Mouse (Mus musculus) adrenal gland, adult (tissue): ENCODE measurements at regions not wholly inside any gene's neighbourhood (a gene's known extent, or its start where the extent isn't known, plus 50 kb on each side); places are given as distances from the start of the nearest gene placed in this dataset.

ENCODE experiments used
- DNase-seq, 2 experiments: peaks; one replicate each; pipeline ENCODE4 v3.0.0; 2022 to 2023; ENCODE audit warnings: low spot score in 1 of 2; ENCODE audit not compliant: inconsistent age in 2 of 2

DNA sequence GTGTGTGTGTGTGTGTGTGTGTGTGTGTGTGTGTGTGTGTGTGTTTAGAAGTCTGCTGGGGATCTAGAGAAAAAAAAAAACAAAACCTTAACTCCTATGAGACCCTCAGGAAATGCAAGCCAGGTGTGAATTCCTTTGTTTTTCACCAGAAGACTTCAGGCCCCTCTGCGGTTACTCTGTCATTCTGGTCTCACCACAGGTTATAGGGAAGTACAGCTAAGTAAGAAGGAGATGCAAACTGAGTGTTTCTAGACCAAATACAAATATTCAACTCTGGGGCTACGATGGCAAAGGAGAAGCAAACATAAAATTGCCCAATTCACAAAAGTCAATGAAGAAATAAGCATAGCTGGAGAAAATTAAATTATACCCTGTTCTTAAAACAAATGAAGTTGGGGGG, 54.9 kb upstream of the Basp1 start:
- no peak for DNase-seq

GRCm38 (mm10) chr15:25469185-25469845, 55.8 kb upstream of the Basp1 start:
- no peak for DNase-seq

- no peak for DNase-seq
Measured at GRCm38 (mm10) chr15:25471331-25471730, 57.8 kb upstream of the Basp1 start.

- DNase-seq = no peak
Measured at GRCm38 (mm10) chr15:25473201-25473710, 59.7 kb upstream of the Basp1 start.

GRCm38 (mm10) chr15:25474096-25474495, 60.5 kb upstream of the Basp1 start:
- peak in 1 of 2 experiments; percentile 32 for DNase-seq

DNA sequence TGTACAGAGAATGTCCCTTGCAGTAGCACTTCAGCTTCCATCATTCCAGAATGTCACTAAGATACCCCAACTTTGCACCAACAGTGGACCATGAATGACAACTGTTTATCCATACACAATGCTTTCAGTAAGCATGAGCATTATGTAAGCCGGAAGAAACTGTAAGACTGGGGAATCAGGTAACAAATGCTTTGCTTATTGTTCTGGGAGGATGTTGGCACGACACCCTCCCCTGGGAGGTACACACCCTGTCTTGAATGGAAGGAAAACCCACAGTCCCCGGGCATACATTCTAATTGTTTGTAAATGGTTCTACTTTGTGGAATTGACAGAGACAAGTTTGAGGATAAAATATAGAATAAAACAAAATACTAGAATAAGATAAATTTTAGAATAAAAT, 69.0 kb upstream of the Basp1 start:
- DNase-seq = no peak

DNA sequence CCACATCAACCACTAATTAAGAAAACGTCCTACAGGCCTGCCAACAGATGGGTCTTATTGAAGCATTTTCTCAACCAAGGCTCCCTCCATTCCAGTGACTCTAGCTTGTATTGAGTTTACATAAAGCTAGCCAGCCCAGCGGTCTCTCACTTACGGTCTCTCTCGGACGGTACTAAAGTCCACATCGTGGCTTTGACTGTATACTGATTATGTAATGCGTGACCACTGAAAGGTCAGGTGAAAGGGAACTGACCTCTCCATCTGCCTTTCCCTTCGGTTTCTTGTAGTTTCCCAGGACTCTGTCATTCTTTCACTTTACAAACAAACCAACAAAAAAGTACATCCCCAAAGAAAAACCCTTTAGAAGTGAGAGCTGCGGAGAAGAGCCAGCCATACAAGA, 71.8 kb upstream of the Basp1 start:
- no peak for DNase-seq

DNA sequence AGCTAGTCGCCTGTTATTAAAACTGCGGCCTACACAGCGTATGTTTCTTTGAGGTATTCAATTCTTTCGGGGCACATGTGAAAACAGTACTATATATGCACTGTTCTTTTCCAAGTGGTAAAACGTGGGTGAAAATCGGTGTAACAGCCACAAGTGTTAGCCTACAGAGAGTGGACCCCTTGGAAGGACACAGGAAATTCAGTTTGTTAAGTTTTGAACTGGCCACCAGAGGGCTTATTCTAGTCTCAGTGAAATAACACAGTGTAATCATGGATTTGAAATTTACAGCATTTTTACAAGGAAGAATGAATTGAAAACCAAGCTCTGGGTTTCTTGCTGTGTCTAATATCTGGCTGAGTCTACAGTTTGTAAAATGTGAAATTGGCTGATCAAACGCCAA, 72.6 kb upstream of the Basp1 start:
- peak in 1 of 2 experiments; percentile 59 for DNase-seq

DNA sequence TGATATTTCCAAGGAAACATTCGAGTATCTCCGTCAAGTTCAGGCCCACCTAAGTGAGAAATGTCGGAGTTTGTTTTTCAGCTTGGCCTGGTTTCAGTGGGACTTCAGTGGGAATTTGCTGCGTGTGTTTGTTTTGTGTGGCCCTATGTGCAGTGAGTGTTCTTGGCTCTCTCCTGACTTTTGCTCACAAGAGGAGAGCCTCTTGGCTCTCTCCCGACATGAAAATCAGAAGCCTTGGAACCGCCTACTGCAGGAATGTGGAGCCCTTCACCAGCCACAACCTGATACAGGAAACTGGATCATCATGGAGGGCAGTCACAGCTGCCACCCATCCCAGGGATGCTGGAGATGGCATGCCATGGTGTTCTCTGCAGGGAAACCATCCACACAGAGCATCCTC, 76.2 kb upstream of the Basp1 start:
- no peak for DNase-seq

- no peak for DNase-seq
Measured at GRCm38 (mm10) chr15:25492161-25492746, 78.7 kb upstream of the Basp1 start.

- DNase-seq = no peak
Measured at GRCm38 (mm10) chr15:25494687-25495299, 81.2 kb upstream of the Basp1 start.

GRCm38 (mm10) chr15:25495926-25496644, 82.5 kb upstream of the Basp1 start:
- DNase-seq = no peak

- no peak for DNase-seq
Measured at GRCm38 (mm10) chr15:25497743-25498142, 84.2 kb upstream of the Basp1 start.

- no peak for DNase-seq
Measured at GRCm38 (mm10) chr15:25498422-25498821, 84.9 kb upstream of the Basp1 start.

DNA sequence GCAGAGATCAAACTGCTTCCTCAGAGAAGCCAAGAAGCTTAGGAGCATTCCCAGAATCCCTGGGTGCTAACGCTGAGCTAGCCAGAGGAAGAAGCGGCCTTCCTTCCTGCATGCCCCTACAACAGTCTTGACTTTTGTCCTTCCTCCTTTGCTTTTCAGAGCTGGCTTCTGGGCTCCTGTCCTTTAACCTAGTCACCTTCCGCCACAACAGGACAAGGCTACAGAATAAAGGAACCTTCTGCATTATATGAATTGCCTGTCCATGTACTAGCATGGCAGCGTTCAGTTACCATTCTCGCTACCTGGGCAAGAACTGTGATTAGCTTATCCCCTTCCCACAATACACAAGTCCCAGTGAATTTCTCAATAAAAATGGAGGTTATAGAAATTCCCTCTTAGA, 88.9 kb upstream of the Basp1 start:
- peak in 1 of 2 experiments; percentile 38 for DNase-seq

DNA sequence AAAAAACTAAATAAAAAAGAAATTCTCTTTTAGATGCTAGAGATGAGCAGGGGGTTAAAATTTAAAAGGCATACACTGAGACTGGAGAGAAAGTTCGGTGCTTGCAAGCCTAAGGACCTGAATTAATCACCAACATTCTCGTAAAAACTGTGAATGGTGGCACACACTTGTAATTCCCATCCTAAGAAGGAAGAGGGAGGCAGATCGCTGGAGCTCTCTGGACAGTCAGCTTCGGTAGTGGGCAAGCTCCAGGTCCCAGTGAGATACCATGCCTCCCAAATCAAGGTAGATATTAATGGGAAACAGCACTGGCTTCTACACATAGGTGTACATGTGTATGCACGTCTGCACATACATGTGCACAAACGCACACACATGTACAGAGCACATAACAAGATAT, 89.5 kb upstream of the Basp1 start:
- no peak for DNase-seq

GRCm38 (mm10) chr15:25509139-25509538, 95.6 kb upstream of the Basp1 start:
- peak; percentile 29 to 56 for DNase-seq

DNA sequence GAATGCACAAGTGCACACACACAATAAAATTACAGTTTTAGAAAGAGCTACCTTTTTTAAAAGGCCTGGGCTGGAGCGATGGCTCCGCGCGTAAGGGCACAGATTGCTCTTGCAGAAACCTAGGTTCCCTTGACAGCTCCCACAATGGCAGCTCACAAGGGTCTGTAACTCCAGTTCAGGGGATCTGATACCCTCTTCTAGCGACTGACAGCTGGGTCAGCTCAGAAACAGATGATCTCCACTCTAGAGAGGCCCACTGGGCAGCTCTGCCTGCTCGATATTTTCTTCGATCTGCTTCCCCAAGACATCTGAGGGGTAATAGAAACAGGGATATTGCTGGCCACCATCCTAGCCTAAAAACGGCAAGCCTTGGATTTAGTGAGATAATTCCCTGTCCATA, 96.0 kb upstream of the Basp1 start:
- no peak for DNase-seq

- no peak for DNase-seq
Measured at GRCm38 (mm10) chr15:25510060-25510492, 96.5 kb upstream of the Basp1 start.

- no peak for DNase-seq
Measured at GRCm38 (mm10) chr15:25518025-25518928, 104.0 kb upstream of the Myo10 start.

- DNase-seq = no peak
Measured at GRCm38 (mm10) chr15:25524189-25524588, 98.1 kb upstream of the Myo10 start.
